Mouse (Mus musculus) left cerebral cortex, postnatal 10 days (tissue): Measurements from ENCODE around the gene Calhm1. TPM values are rescaled to one million over a fixed set of nuclear protein-coding genes. Genes with fewer than 3 reads are reported as not detected.
"Not testable (repeated sequence)": the region's sequence is repeated elsewhere in the genome, so short reads cannot be mapped to it uniquely, and the experiment has no call there.

Experiments used
- DNase-seq, 2 experiments: peaks; one replicate each; pipeline ENCODE4 v3.0.0; 2021 to 2022; ENCODE audit warnings: low spot score in 2 of 2, mixed read lengths in 1 of 2; ENCODE audit errors: extremely low spot score in 1 of 2
- intact Hi-C: fragments of 180-260 bp; cut with DNase I; formaldehyde crosslinking; loops from one replicate; pipeline ENCODE4 v1.15.1; 2025
- total RNA-seq, 2 experiments: library from RNA; stranded (reverse); gene quantifications; 2 replicates each; pipeline ENCODE4 v1.2.3; 2021

The Calhm1 gene
- total RNA-seq, 2 experiments from 2014 or later = not detected

GRCm38 (mm10) chr19:47163176-47163744 lies 19.2 kb upstream of the Calhm1 start:
- DNase-seq = no peak
- intact Hi-C loops = no loop called here

GRCm38 (mm10) chr19:47161669-47162068 lies 17.6 kb upstream of the Calhm1 start:
- DNase-seq = no peak
- intact Hi-C loops = no loop called here

DNA sequence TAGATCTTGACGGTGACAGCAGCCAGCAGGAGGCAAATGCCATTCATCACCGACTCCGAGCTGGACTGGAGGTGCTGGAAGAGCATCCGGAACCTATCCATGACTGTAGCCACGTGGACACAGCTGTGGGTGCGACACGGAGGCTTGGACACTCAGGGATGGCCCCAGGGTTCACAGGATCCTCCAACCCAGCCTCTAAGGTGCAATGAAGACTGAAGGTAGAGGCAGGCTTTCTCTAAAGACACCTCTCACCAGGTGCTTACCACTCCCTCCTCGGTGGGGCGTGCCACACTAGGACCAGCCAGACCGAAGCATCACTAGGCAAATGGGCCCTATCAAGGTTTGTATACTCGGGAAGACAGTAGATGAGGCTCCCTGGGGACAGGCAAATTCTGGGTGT lies 13.6 kb upstream of the Calhm1 start, which contains the start of gene Calhm3:
Calhm3 (minus strand) TSS at position 101 of the 400 bp plus-strand sequence.
- DNase-seq = no peak
- intact Hi-C loops = no loop called here

DNA sequence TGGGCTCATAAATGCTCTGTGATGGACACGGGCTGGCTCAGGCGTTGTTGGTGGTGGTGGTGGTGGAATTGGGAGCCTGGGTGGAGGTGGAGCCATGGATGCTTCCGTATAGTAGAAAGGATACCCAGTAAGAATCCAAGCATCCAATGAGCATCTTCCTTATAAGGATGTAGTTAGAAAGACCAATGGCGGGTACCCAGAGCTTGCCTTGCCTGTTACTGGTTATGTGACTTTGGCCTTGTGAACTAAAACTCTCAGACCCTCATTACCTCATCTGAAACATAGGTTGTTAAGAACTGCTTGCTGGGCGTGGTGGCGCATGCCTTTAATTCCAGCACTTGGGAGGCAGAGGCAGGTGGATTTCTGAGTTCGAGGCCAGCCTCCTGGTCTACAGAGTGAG lies 9.7 kb upstream of the Calhm1 start:
- DNase-seq = no peak
- intact Hi-C loops = no loop called here

DNA sequence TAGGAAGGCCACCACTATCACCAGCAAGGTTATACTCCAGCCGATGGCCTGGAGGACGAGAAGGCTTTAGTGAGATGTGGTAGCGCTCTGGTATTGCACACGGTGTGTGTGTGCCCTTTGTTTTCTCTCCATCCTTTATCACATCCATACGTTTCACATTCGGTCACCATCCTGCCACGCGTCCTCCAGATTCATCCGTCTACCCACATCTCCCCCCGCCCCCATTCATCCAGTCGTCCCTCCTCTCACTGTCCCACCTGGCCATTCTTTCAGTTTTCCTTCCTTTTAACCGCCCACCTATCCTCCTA lies 8.0 kb upstream of the Calhm1 start:
- DNase-seq = no peak
- intact Hi-C loops = no loop called here

DNA sequence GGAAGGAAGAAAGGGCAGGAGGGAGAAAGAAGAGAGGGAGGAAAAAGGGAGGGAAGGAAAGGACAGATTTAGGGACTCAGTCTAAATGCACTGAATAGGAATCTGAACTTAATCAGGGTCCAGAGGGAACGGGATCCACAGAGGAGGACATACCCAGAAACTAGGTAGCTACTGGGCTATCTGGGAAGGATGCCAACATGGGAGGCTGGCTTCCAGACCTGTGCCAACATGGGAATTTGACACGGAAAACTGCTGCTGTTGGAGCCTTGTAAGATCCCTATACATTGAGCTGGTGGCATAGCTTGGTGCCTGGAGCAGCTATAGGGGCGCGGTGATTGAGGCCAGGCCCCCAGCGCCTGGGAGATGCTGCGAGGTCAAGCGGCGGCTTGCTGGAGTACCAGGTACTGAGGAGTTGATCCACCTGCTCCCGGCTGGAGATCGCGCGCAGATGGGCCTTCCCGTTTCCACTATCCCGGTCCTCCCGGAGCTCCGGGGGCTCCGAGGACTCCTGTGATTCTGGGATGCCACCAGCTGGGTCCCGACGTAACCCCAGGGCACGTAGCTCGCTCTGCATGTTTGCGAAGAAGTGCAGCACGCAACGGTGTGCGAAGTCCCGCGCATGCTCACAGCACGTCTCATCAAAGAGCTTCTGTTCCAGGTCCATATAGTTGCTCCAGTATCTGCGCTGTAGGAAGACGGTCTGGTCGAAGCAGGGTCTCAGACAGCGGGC lies 7.4 kb upstream of the Calhm1 start:
- DNase-seq = no peak
- intact Hi-C loops = no loop called here

DNA sequence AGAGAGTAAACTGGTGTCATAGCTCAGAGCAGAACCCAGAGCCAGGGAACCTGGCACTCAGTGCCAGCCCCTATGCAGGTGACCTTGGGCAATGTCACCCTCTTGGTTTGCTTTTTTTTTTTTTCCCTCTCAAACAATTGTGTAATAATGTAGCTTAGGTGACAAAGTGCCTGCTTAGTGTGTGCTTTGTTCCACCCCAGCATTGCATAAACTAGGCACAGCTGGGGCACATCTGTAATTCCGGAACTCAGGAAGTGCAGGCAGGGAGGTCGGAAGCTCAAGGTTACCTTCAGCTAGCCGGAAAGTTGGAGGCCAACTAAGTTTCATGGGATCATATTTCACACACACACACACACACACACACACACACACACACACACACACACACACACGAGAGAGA lies 5.8 kb upstream of the Calhm1 start:
- intact Hi-C loops = no loop called here
- DNase-seq = no peak

GRCm38 (mm10) chr19:47148267-47148847 lies 4.3 kb upstream of the Calhm1 start:
- intact Hi-C loops = no loop called here
- DNase-seq = no peak

DNA sequence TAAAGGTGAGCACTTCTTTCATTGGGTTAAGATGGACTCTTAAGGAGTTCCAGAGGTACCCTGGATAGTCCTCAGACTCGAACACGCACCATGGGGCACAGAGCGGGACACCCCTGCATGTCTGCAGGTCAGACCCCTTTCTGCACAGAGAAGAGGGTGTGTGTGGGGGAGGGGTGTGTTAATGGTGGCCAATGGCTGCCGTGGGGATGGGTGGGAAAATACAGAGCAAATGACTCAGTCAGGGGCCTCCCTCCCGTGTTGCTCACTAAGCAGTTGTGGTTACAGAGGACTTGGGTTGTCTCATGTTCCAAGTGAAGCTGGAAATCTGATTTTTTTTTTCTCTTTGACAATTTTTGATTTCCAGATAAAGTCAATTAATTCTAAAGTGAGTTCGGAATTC lies 1.6 kb downstream of the Calhm1 start:
- no peak for DNase-seq
- intact Hi-C loops = no loop called here

DNA sequence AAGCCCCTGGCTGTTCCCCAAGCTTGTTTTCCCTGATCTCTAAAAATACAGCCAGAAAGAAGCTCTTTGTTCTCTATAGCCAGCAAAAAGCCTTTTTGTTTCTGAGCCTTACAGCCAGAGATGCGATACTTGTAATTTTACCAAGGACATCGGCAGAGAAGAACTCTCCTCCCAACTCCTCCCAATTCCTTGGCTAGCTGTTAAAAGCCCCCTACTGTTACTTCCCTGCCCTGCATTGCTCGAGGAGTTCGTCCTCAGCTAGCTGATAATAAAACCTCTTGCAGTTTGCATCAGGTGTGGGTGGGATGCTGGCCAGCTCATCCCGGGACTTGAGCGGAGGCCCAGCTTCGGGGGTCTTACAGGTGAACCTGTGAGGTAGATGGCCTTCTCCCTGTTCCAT lies 4.4 kb downstream of the Calhm1 start:
- intact Hi-C loops = not testable (repeated sequence)

DNA sequence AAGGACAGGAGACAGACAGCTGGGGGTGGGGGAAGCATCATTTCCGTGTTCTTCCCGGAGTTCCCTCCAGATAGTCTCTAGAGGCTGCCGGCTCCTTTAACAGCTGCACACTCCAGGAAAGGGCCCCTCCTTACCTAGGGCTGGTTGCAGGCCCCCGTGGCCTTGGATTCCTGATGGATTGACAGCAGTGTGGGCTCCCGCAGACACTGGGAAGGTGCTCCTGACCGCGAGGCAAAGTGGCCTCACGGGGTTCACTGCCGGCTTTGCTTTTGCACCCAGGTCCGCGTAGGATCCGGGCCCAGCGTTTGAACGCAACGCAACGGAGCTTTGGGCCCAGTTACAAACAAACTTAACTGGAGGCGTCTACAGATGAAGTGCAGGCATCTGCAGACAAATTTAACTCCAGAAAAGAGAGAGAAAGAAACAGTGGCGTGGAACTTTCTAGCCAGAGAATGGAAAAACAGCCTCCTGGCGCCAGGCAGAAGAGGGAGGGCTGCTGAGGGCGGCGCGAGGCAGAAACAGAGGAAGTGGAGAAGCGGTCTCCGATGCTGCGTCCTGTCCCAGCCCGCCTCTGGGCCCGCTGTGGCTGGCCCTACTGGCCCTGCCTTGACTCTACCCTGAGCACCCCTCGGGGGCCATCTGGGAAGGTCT lies 6.2 kb downstream of the Calhm1 start, which contains the start of gene Calhm2:
Calhm2 (minus strand) TSS at position 524 of the 651 bp plus-strand sequence.
- peak; percentile 45 to 75 for DNase-seq
- intact Hi-C loops = no loop called here

More for the DNA sequence above, 4.4 kb downstream of the Calhm1 start:
- DNase-seq = not testable (repeated sequence)

GRCm38 (mm10) chr19:47137051-47137581 lies 6.9 kb downstream of the Calhm1 start:
- peak in 1 of 2 experiments; percentile 63 for DNase-seq
- intact Hi-C loops = no loop called here

DNA sequence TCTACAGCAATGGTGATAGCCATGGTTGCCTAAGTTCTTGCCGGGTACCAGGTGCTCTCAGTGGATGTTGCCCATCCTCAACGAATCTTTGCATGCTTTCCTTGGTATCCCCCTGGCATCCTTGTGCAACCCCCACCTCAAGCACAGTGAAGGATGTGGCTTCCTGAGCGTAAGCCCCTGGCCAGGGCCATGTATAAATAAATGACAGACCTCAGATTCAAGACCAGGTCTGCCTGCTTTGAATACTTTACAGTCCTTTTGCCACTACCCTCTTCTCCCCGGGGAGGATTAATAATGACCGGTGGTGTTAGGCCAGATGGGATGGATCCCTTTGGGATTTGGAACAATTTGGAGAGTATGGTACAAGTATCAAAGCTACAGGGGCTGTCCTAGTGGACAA lies 7.9 kb downstream of the Calhm1 start:
- DNase-seq = no peak
- intact Hi-C loops = no loop called here

DNA sequence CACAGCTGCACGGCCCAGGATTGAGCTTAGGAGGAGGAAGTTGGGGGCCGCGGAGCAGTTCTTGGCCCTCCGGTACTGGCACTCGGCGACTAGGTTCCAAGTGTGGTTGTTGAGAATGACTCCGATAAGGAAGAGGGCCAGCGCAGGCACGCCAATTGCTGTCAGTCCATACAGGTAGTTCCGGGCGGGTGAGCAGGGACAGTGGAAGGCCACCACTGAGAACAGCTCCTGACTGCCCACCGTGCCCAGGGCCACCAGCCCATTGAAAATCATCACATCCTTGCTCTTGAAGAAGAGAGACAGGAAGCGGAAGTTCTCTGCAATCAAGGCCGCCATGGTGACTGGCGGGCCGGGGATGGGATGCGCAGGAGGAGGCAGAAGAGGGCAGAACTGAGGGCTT lies 8.5 kb downstream of the Calhm1 start:
- DNase-seq = no peak
- intact Hi-C loops = no loop called here

DNA sequence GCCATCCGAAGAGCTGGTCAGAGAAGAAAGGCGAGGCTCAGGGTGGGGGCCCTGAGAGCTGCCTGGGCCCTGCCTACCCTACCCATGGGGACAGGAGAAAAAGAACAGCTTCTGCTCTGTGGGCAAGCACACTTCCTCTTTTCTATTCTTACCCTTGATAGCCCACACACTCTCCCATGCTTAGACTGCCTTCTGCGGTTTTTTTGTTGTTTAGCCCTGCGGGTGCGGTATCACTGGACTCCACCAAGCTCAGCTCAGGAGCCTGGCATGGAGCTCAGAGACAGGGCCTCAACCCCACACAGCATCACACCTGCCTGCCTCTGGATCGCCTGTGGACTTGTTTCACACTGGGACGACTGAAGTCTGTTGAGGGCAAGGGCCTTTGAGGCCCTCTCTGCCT lies 10.9 kb downstream of the Calhm1 start:
- intact Hi-C loops = no loop called here
- DNase-seq = no peak

DNA sequence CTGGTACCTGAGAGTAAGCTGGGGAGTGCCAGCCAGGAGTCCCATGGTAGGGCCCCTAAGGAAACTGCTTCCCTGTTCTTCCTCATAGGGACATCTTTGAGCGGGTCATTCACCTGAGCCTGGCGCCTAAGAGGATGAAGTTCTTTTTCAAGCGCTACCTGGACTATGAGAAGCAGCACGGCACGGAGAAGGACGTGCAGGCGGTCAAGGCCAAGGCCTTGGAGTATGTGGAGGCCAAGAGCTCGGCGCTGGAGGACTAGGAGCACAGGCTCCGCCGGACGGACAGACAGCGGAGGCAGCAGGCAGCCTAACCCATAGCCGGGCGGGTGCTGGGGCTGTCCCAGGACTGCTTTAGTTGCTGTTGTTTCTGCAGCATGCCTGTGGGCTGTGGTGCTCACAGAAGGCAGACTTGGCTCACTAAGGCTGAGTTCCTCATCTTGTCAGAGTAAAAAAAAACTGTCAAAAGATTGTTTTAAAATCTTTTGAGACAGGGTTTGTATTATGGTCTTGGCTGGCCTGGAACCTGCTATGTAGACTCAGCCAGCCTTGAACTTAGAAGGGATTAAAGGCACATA lies 13.4 kb downstream of the Calhm1 start:
- no peak for DNase-seq
- intact Hi-C loops = no loop called here

DNA sequence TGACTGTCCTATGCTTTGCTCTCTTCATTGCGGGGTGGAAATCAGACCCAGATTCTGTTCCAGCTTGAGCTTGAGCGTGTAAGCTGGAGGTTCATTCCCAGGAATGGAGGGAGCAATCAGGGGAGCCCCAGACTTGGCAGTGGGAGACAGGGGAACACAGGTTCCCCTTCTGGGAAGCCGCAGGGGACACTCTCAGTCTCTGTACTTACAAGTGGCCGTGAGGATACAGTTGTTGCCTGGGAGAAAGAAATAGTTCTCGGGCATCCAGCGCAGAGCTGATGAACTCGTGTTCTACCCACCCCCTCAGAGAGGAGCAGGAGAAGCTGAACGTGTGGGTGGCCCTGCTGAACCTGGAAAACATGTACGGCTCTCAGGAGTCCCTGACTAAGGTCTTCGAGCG lies 15.2 kb downstream of the Calhm1 start:
- intact Hi-C loops = no loop called here
- DNase-seq = no peak

DNA sequence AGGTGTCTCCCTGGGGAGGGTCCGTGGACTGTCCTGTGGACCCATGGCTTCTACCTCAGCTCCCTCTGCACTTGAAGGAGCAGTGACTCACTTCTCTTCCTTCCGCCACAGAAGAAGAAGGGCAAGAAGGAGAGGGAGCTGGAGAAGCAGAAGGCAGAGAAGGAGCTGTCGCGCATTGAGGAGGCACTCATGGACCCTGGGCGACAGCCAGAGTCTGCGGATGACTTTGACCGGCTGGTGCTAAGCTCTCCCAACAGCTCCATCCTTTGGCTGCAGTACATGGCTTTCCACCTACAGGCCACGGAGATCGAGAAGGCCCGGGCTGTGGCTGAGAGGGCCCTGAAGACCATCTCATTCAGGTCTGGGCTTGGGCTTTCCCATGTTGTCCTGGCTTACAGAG lies 15.9 kb downstream of the Calhm1 start:
- intact Hi-C loops = no loop called here
- no peak for DNase-seq

GRCm38 (mm10) chr19:47122802-47123201 lies 21.3 kb downstream of the Calhm1 start:
- DNase-seq = no peak
- intact Hi-C loops = no loop called here
